Mouse (Mus musculus): ENCODE measurements around the gene Cd207.
"Not testable (repeated sequence)": the region's sequence is repeated elsewhere in the genome, so short reads cannot be mapped to it uniquely, and the experiment has no call there.

Gene Cd207

GRCm38 (mm10) chr6:83697932-83698331, 20.3 kb upstream of the Cd207 start:
- DNase-seq (ENCODE audit: low spot score): no peak

GRCm38 (mm10) chr6:83696684-83697083, 19.0 kb upstream of the Cd207 start:
- DNase-seq (ENCODE audit: low spot score): no peak

GRCm38 (mm10) chr6:83695731-83696130, 18.1 kb upstream of the Cd207 start:
- DNase-seq (ENCODE audit: low spot score): no peak

GRCm38 (mm10) chr6:83693835-83694234, 16.2 kb upstream of the Cd207 start:
- DNase-seq (ENCODE audit: low spot score): peak; percentile 77

- no peak for DNase-seq (ENCODE audit: low spot score)
Observed at GRCm38 (mm10) chr6:83692962-83693361, 15.3 kb upstream of the Cd207 start.

- no peak for DNase-seq (ENCODE audit: low spot score)
Observed at GRCm38 (mm10) chr6:83690936-83691335, 13.3 kb upstream of the Cd207 start.

- peak; percentile 64 for DNase-seq (ENCODE audit: low spot score)
Observed at GRCm38 (mm10) chr6:83690277-83690676, 12.6 kb upstream of the Cd207 start.

- DNase-seq (ENCODE audit: low spot score): no peak
Observed at GRCm38 (mm10) chr6:83689374-83689773, 11.7 kb upstream of the Cd207 start.

GRCm38 (mm10) chr6:83673395-83673794, 4.3 kb downstream of the Cd207 start:
- peak; percentile 87 for DNase-seq (ENCODE audit: low spot score)

- DNase-seq (ENCODE audit: low spot score): no peak
Observed at GRCm38 (mm10) chr6:83665009-83665408, 12.6 kb downstream of the Cd207 start.

GRCm38 (mm10) chr6:83660821-83661220, 16.8 kb downstream of the Cd207 start:
- DNase-seq (ENCODE audit: low spot score): no peak

GRCm38 (mm10) chr6:83656087-83656486, 21.6 kb downstream of the Cd207 start, which contains the start of gene Clec4f:
Gene Clec4f, minus strand, starts transcription at chr6:83656187.
- DNase-seq (ENCODE audit: low spot score): no peak

- DNase-seq (ENCODE audit: low spot score): no peak
Observed at GRCm38 (mm10) chr6:83646715-83647114, 30.9 kb downstream of the Cd207 start.

- no peak for DNase-seq (ENCODE audit: low spot score)
Observed at GRCm38 (mm10) chr6:83635329-83635728, 42.3 kb downstream of the Cd207 start.

GRCm38 (mm10) chr6:83634631-83635030, 43.0 kb downstream of the Cd207 start:
- DNase-seq (ENCODE audit: low spot score): not testable (repeated sequence)

- DNase-seq (ENCODE audit: low spot score): not testable (repeated sequence)
Observed at GRCm38 (mm10) chr6:83634106-83634505, 43.6 kb downstream of the Cd207 start.

GRCm38 (mm10) chr6:83631815-83632214, 45.8 kb downstream of the Cd207 start:
- DNase-seq (ENCODE audit: low spot score): no peak

GRCm38 (mm10) chr6:83626781-83627180, 50.9 kb downstream of the Cd207 start:
- no peak for DNase-seq (ENCODE audit: low spot score)
